Mouse (Mus musculus) CH12.LX (cell line): ENCODE measurements at regions not wholly inside any gene's neighbourhood (a gene's known extent, or its start where the extent isn't known, plus 50 kb on each side); places are given as distances from the start of the nearest gene placed in this dataset.

ENCODE experiments used
- CHD2 ChIP-seq: IDR thresholded peaks from 2 replicates; pipeline ENCODE4 v1.6.1; 2011; ENCODE audit warnings: low read length, improper control_type of control experiment
- CTCF ChIP-seq, 2 experiments: IDR thresholded peaks in 1 of 2; conservative IDR thresholded peaks in 1 of 2; 2 replicates each; pipeline ENCODE4 v1.5.1; 2011 to 2012; ENCODE audit warnings: low read depth in 2 of 2, low read length in 2 of 2, improper control_type of control experiment in 1 of 2, inconsistent platforms in 1 of 2, mild to moderate bottlenecking in 1 of 2, moderate library complexity in 1 of 2
- EP300 ChIP-seq: IDR thresholded peaks from 2 replicates; pipeline ENCODE4 v1.6.1; 2011; ENCODE audit warnings: low read length, improper control_type of control experiment
- GABPA ChIP-seq: IDR thresholded peaks from 2 replicates; pipeline ENCODE4 v1.6.1; 2012; ENCODE audit warnings: low read depth, low read length, improper control_type of control experiment, inconsistent platforms; ENCODE audit not compliant: insufficient replicate concordance
- MAFK ChIP-seq: IDR thresholded peaks from 2 replicates; pipeline ENCODE4 v1.6.1; 2011; ENCODE audit warnings: low read length, improper control_type of control experiment; ENCODE audit not compliant: insufficient replicate concordance
- MAX ChIP-seq: IDR thresholded peaks from 2 replicates; pipeline ENCODE4 v1.6.1; 2011; ENCODE audit warnings: low read length, improper control_type of control experiment
- MEF2A ChIP-seq: IDR thresholded peaks from 2 replicates; pipeline ENCODE4 v1.6.1; 2014; ENCODE audit warnings: low read depth, mild to moderate bottlenecking, inconsistent platforms, low read length, improper control_type of control experiment, borderline replicate concordance
- PAX5 ChIP-seq: IDR thresholded peaks from 2 replicates; pipeline ENCODE4 v1.6.1; 2012; ENCODE audit warnings: low read length, inconsistent platforms, mixed read lengths
- POLR2A ChIP-seq: IDR thresholded peaks from 2 replicates; pipeline ENCODE4 v1.6.1; 2011; ENCODE audit warnings: low read depth, mild to moderate bottlenecking, improper control_type of control experiment, low read length
- POLR2AphosphoS2 ChIP-seq: IDR thresholded peaks from 2 replicates; pipeline ENCODE4 v1.6.1; 2011; ENCODE audit warnings: low read depth, low read length, improper control_type of control experiment
- SIN3A ChIP-seq: IDR thresholded peaks from 2 replicates; pipeline ENCODE4 v1.6.1; 2012; ENCODE audit warnings: low read length, improper control_type of control experiment, inconsistent platforms
- UBTF ChIP-seq: IDR thresholded peaks from 2 replicates; pipeline ENCODE4 v1.6.1; 2012; ENCODE audit warnings: low read depth, mild to moderate bottlenecking, inconsistent platforms, low read length, improper control_type of control experiment, moderate library complexity
- ZC3H11A ChIP-seq: IDR thresholded peaks from 2 replicates; pipeline ENCODE4 v1.6.1; 2012; ENCODE audit warnings: low read depth, mild to moderate bottlenecking, inconsistent platforms, low read length, improper control_type of control experiment

GRCm38 (mm10) chr15:93926262-93926661 lies 330.6 kb upstream of the Prickle1 start:
- TF ChIP-seq POLR2A (no peak), CTCF (conservative IDR thresholded peaks at IDR 0.05 in 1 of 2, IDR thresholded peaks at IDR 0.05 in 1 of 2; ENCODE audit: low read depth in 2 of 2, low read length in 2 of 2) (no peak), MAX (no peak), MAFK (no peak), UBTF (no peak), POLR2AphosphoS2 (no peak), PAX5 (no peak), CHD2 (no peak), SIN3A (no peak), MEF2A (no peak), EP300 (no peak), GABPA (no peak), ZC3H11A (no peak)
